Mouse (Mus musculus) activated CD4-positive, CD25-positive, alpha-beta regulatory T cell, adult 4 months (primary cell): ENCODE results near the gene Thsd7b. TPM values are rescaled to one million over a fixed set of nuclear protein-coding genes. Genes with fewer than 3 reads are reported as not detected.
"Not testable (repeated sequence)": the region's sequence is repeated elsewhere in the genome, so short reads cannot be mapped to it uniquely, and the experiment has no call there.

ENCODE experiments used
- ATAC-seq: one replicate; pipeline ENCODE4 v1.8.0; 2017
- polyA plus RNA-seq, 2 experiments: library from polyadenylated mRNA; unstranded; fragments of 100-300 nt; shearing (Covaris generic); gene quantifications; one replicate each; pipeline ENCODE4 v1.2.1; 2017

Gene Thsd7b
- polyA plus RNA-seq, 2 experiments from 2014 or later = 0.57 to 0.71 TPM

GRCm38 (mm10) chr1:129651448-129651847 lies 378.3 kb downstream of the Thsd7b start:
- ATAC-seq = not testable (repeated sequence)

GRCm38 (mm10) chr1:129658045-129658444 lies 384.9 kb downstream of the Thsd7b start:
- no peak for ATAC-seq

- ATAC-seq = no peak
Measured at GRCm38 (mm10) chr1:129675878-129676277, 402.8 kb downstream of the Thsd7b start.

- ATAC-seq = no peak
Measured at GRCm38 (mm10) chr1:129678851-129679250, 405.7 kb downstream of the Thsd7b start.

- no peak for ATAC-seq
Measured at GRCm38 (mm10) chr1:129705701-129706100, 432.6 kb downstream of the Thsd7b start.

GRCm38 (mm10) chr1:129712706-129713105 lies 439.6 kb downstream of the Thsd7b start:
- ATAC-seq = no peak

- no peak for ATAC-seq
Measured at GRCm38 (mm10) chr1:129713571-129713970, 440.5 kb downstream of the Thsd7b start.

- ATAC-seq = no peak
Measured at GRCm38 (mm10) chr1:129719592-129719991, 446.5 kb downstream of the Thsd7b start.

- ATAC-seq = no peak
Measured at GRCm38 (mm10) chr1:129731991-129732390, 458.9 kb downstream of the Thsd7b start.

GRCm38 (mm10) chr1:129747595-129747994 lies 474.5 kb downstream of the Thsd7b start:
- no peak for ATAC-seq

- ATAC-seq = no peak
Measured at GRCm38 (mm10) chr1:129756548-129757240, 483.6 kb downstream of the Thsd7b start.

GRCm38 (mm10) chr1:129759003-129759402 lies 485.9 kb downstream of the Thsd7b start:
- no peak for ATAC-seq

- no peak for ATAC-seq
Measured at GRCm38 (mm10) chr1:129761234-129761633, 488.1 kb downstream of the Thsd7b start.

- ATAC-seq = no peak
Measured at GRCm38 (mm10) chr1:129764748-129765147, 491.6 kb downstream of the Thsd7b start.

- no peak for ATAC-seq
Measured at GRCm38 (mm10) chr1:129777055-129777454, 504.0 kb downstream of the Thsd7b start.

GRCm38 (mm10) chr1:129779506-129779905 lies 506.4 kb downstream of the Thsd7b start:
- ATAC-seq = no peak

- ATAC-seq = no peak
Measured at GRCm38 (mm10) chr1:129780589-129780988, 507.5 kb downstream of the Thsd7b start.

- no peak for ATAC-seq
Measured at GRCm38 (mm10) chr1:129798519-129798918, 525.4 kb downstream of the Thsd7b start.

- ATAC-seq = no peak
Measured at GRCm38 (mm10) chr1:129826927-129827326, 553.8 kb downstream of the Thsd7b start.

- ATAC-seq = no peak
Measured at GRCm38 (mm10) chr1:129837324-129837723, 564.2 kb downstream of the Thsd7b start.

GRCm38 (mm10) chr1:129837776-129838175 lies 564.7 kb downstream of the Thsd7b start:
- no peak for ATAC-seq

- no peak for ATAC-seq
Measured at GRCm38 (mm10) chr1:129838486-129838885, 565.4 kb downstream of the Thsd7b start.

GRCm38 (mm10) chr1:129843416-129843815 lies 570.3 kb downstream of the Thsd7b start:
- no peak for ATAC-seq

- no peak for ATAC-seq
Measured at GRCm38 (mm10) chr1:129850007-129850564, 577.0 kb downstream of the Thsd7b start.

- ATAC-seq = no peak
Measured at GRCm38 (mm10) chr1:129867714-129868113, 594.6 kb downstream of the Thsd7b start.
